In the genomic region with DNA sequence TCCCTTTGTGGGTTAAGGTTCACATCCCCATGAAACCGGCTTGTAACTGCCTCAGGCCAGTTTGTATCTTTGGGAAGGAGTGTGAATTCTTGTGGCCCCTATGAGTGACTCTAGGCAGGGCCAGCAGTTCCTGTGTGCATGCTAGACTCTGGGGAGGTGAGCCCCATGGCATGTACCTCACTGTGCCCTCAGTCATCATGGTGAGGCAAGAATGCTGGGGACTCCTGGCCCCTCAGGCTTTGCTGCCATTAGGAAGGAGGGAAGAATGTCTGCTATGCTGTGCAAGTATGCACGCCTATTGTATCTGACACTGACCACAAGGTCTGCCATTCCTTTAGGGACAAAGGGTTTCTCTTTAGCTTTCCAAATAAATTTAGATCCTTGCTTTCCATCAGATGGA, we compare ENCODE assay signal across 15 mouse cellular contexts. TPM values are rescaled to one million over a fixed set of nuclear protein-coding genes. Genes with fewer than 3 reads are reported as not detected.
DNase-seq lines count a peak whose midpoint lies in the region; ATAC-seq and TF ChIP-seq lines count a peak whose summit lies in the region.
"Had no signal": no experiment of that assay in that cellular context is flagged by ENCODE, and none has a peak within 500 bp of the region (broad histone marks: within the 10 kb centered on the region; RNA-seq: fewer than 3 reads in every experiment).

No protein-coding gene starts in this region.

- no peaks in the 10 kb centered on the region for H3K79me2 ChIP-seq in myocyte (ENCODE audit: control insufficient read depth, insufficient read depth)

- no peaks in the 10 kb centered on the region for H3K9me3 ChIP-seq in heart, embryonic 10.5 days
- H3K9me3 ChIP-seq in hindbrain, embryonic 10.5 days: no peaks in the 10 kb centered on the region
- H3K9me3 ChIP-seq in hindbrain, embryonic 16.5 days (ENCODE audit: control insufficient read depth, low read length): no peaks in the 10 kb centered on the region
- H3K9me3 ChIP-seq: hindbrain, embryonic 12.5 days; intestine, embryonic 15.5 days; kidney, embryonic 15.5 days; midbrain, embryonic 15.5 days had no signal

- no peak for ATAC-seq in hindbrain, embryonic 16.5 days
- ATAC-seq: intestine, embryonic 15.5 days; midbrain, embryonic 15.5 days had no signal

- no peak for TF ChIP-seq POLR2A in myocyte (IDR thresholded peaks at IDR 0.05; ENCODE audit: insufficient read length, low read depth)

- peaks cover 45% of the 10 kb centered on the region for H3K4me1 ChIP-seq in heart, embryonic 10.5 days
- H3K4me1 ChIP-seq in hindbrain, embryonic 10.5 days (replicated peaks): peaks cover 9% of the 10 kb centered on the region
- no peaks in the 10 kb centered on the region for H3K4me1 ChIP-seq in hindbrain, embryonic 16.5 days (ENCODE audit: control insufficient read depth, insufficient read depth, low read depth, low read length)
- H3K4me1 ChIP-seq: hindbrain, embryonic 12.5 days; midbrain, embryonic 15.5 days had no signal

- no peak for DNase-seq in heart, embryonic 10.5 days (ENCODE audit: low spot score)
- no peak for DNase-seq in heart, adult 9 months (ENCODE audit: low spot score in 2 of 2)
- peak; percentile 9 for DNase-seq in hindbrain, embryonic 10.5 days (ENCODE audit: low spot score)
- DNase-seq in R1 (ENCODE audit: low read depth, low spot score): peak; percentile 31
- DNase-seq in kidney, postnatal 36 days: no peak
- DNase-seq: gastrocnemius, postnatal 14 days; left cerebral cortex, postnatal 4 days; thymus, postnatal 25 days had no signal

- peak overlapping the region; percentile 70 for H3K27ac ChIP-seq in heart, embryonic 10.5 days
- 0 out of 2 replicates have a peak overlapping the region, but pooled peaks have one; percentile 66 for H3K27ac ChIP-seq in hindbrain, embryonic 10.5 days
- no peak overlapping the region for H3K27ac ChIP-seq in hindbrain, embryonic 16.5 days (ENCODE audit: low read depth, low read length)
- H3K27ac ChIP-seq: hindbrain, embryonic 12.5 days; intestine, embryonic 15.5 days; kidney, embryonic 15.5 days; midbrain, embryonic 15.5 days had no signal

- peaks cover 51% of the 10 kb centered on the region for H3K36me3 ChIP-seq in heart, embryonic 10.5 days
- H3K36me3 ChIP-seq in hindbrain, embryonic 10.5 days: peaks cover 34% of the 10 kb centered on the region
- no peaks in the 10 kb centered on the region; the same call in 1 of the 2 replicates for H3K36me3 ChIP-seq in hindbrain, embryonic 16.5 days (ENCODE audit: control insufficient read depth, insufficient read depth, low read length)
- H3K36me3 ChIP-seq in myocyte (ENCODE audit: control insufficient read depth, insufficient read depth): peaks cover 24% of the 10 kb centered on the region
- H3K36me3 ChIP-seq: midbrain, embryonic 15.5 days had no signal

- H3K27me3 ChIP-seq in heart, embryonic 10.5 days (ENCODE audit: insufficient read depth, poor library complexity, severe bottlenecking): no peaks in the 10 kb centered on the region
- no peaks in the 10 kb centered on the region for H3K27me3 ChIP-seq in hindbrain, embryonic 10.5 days (ENCODE audit: insufficient read depth, poor library complexity, severe bottlenecking)
- no peaks in the 10 kb centered on the region for H3K27me3 ChIP-seq in hindbrain, embryonic 16.5 days (replicated peaks; ENCODE audit: control insufficient read depth, insufficient read depth, low read length)
- no peaks in the 10 kb centered on the region for H3K27me3 ChIP-seq in myocyte (ENCODE audit: control insufficient read depth, insufficient read depth, insufficient read length)
- H3K27me3 ChIP-seq: hindbrain, embryonic 12.5 days; intestine, embryonic 15.5 days; kidney, embryonic 15.5 days; midbrain, embryonic 15.5 days had no signal

- H3K4me3 ChIP-seq in heart, embryonic 10.5 days: no peak overlapping the region
- no peak overlapping the region for H3K4me3 ChIP-seq in hindbrain, embryonic 10.5 days
- H3K4me3 ChIP-seq in hindbrain, embryonic 16.5 days (ENCODE audit: low read length): no peak overlapping the region
- H3K4me3 ChIP-seq in myocyte: no peak overlapping the region
- H3K4me3 ChIP-seq: hindbrain, embryonic 12.5 days; intestine, embryonic 15.5 days; kidney, embryonic 15.5 days; midbrain, embryonic 15.5 days had no signal

- WGBS in heart, embryonic 10.5 days: 45% methylated on average over 2 of the region's 2 CpGs
- WGBS in hindbrain, embryonic 10.5 days: 53% methylated on average over 2 of the region's 2 CpGs
- 62% methylated on average over 2 of the region's 2 CpGs for WGBS in hindbrain, embryonic 16.5 days

- H3K9ac ChIP-seq in hindbrain, embryonic 16.5 days (ENCODE audit: low read depth, low read length): no peak overlapping the region
- H3K9ac ChIP-seq: hindbrain, embryonic 12.5 days; intestine, embryonic 15.5 days; kidney, embryonic 15.5 days; lung, embryonic 14.5 days; midbrain, embryonic 15.5 days had no signal

- no peak overlapping the region for H3ac ChIP-seq in myocyte (ENCODE audit: control insufficient read depth, insufficient read length)

- no peak overlapping the region for H3K4me2 ChIP-seq in hindbrain, embryonic 16.5 days (ENCODE audit: low read length)
- H3K4me2 ChIP-seq in myocyte (ENCODE audit: low read depth): no peak overlapping the region
- H3K4me2 ChIP-seq: hindbrain, embryonic 12.5 days; intestine, embryonic 15.5 days; kidney, embryonic 15.5 days; lung, embryonic 14.5 days; midbrain, embryonic 15.5 days had no signal

TF ChIP-seq in myocyte, 11 proteins besides CTCF, POLR2A, EP300 and RAD21:
- peak; percentile 53 for TF ChIP-seq POLR2AphosphoS2 (IDR thresholded peaks at IDR 0.05; ENCODE audit: insufficient read length, low read depth)
- no peak for TF ChIP-seq CEBPB (IDR thresholded peaks at IDR 0.05; ENCODE audit: insufficient read depth, poor library complexity, severe bottlenecking)

RNA-seq across cellular contexts. Expression of a gene that starts 9.4 kb away (rescaled TPM):
- polyA plus RNA-seq in heart, embryonic 10.5 days (2016; fragmentation: Nextera tagmentation; extraction: Ambion mirVana): 28.9 and 31.9 TPM in 2 replicates
- 12.8 and 14.2 TPM in 2 replicates for polyA plus RNA-seq in hindbrain, embryonic 10.5 days (2016; fragmentation: Nextera tagmentation; extraction: Ambion mirVana)
- polyA plus RNA-seq in hindbrain, embryonic 16.5 days (2015; fragmentation: Nextera tagmentation; extraction: Ambion mirVana): 6.6 and 7.3 TPM in 2 replicates
- 31.0 TPM for polyA plus RNA-seq in myocyte (2012; fragmentation: generic; extraction: Trizol)

RNA-seq across cellular contexts. Expression of a gene that starts 56.4 kb away (rescaled TPM):
- polyA plus RNA-seq in heart, embryonic 10.5 days (2016; fragmentation: Nextera tagmentation; extraction: Ambion mirVana): 0.21 and 0.35 TPM in 2 replicates
- polyA plus RNA-seq in hindbrain, embryonic 10.5 days (2016; fragmentation: Nextera tagmentation; extraction: Ambion mirVana): 0.67 and 0.80 TPM in 2 replicates
- 0.29 and 0.33 TPM in 2 replicates for polyA plus RNA-seq in hindbrain, embryonic 16.5 days (2015; fragmentation: Nextera tagmentation; extraction: Ambion mirVana)
- 0.10 TPM for polyA plus RNA-seq in myocyte (2012; fragmentation: generic; extraction: Trizol)

Comparison
In these comparisons a context has a peak if more than half of its experiments do, and no peak if none do; other contexts are left out.
1. DNase-seq: peak in hindbrain, embryonic 10.5 days (single experiment) and R1 (single experiment); none in heart, embryonic 10.5 days (single experiment), heart, adult 9 months (0 of 2) and kidney, postnatal 36 days (0 of 2).